Mouse (Mus musculus) small intestine, adult 2 months (tissue): ENCODE results near the gene Aff3.

Source experiments
- CTCF ChIP-seq: fragments of 200-500 bp; IDR thresholded peaks from 2 replicates; pipeline ENCODE4 v1.5.1; 2012; ENCODE audit warnings: low read depth, mild to moderate bottlenecking, control low read depth, inconsistent platforms, low read length, moderate library complexity, mixed read lengths; ENCODE audit not compliant: insufficient replicate concordance, insufficient read length; ENCODE audit errors: extremely low read depth
- POLR2A ChIP-seq: fragments of 200-500 bp; IDR thresholded peaks from 2 replicates; pipeline ENCODE4 v1.6.1; 2012; ENCODE audit warnings: low read depth, mild to moderate bottlenecking, control low read depth, inconsistent platforms, low read length, moderate library complexity

DNA sequence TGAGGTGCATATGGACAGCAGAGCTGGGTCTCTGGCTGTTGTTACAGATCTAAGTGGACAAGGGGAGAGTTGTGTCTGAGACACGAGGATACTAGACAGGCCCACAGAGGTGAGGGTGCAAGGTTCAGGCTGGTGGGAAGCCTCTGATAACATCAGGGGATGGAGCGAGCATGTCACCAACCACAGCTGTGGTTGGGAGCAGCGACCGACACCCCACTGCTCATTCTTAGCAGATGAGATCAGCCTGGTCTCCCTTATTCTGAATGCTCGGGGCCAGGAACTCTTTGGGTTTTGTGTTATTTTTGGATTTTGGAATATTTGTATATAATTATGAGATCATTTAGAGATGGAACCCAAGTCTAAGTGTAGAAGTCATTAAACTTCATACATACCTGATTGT lies 452.4 kb downstream of the Aff3 start:
- no peak for TF ChIP-seq CTCF
- TF ChIP-seq POLR2A: no peak
